Comparison of ENCODE assay signal across 26 mouse cellular contexts in the genomic region with DNA sequence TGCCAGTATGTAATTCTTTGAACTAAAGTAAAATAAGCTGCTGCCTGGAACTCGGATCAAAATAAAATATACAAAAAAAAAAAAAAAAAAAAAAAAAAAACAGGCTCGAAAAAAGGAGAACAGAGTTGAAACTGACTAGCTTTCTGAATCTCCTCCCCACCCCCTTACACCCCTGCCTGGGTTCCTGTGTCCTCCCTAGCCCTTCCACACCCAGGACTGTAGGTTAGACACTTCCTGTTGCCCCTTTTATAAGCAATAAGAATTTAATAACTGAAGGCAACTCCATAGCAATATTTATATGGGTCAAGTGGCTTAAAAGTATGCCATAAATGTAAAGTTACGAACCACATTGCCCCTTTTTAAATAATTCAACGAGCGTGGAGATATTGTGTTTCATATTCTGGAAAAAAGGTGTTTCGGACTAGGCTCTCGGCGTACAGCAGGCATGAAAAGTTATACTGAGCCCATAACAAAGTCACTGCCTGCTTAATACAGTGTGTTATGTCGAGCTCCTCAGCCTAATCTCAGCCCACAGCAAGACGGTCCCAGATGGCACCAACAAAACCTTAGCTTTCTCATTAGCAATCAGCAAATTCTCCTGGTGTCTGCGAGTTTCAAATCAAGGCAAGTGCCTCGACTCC.
DNase-seq lines count a peak whose midpoint lies in the region; ATAC-seq lines count a peak whose summit lies in the region.
"Had no signal": no experiment of that assay in that cellular context is flagged by ENCODE, and none has a peak within 500 bp of the region (broad histone marks: within the 10 kb centered on the region; RNA-seq: fewer than 3 reads in every experiment).

No protein-coding gene starts in this region.

- WGBS in forebrain, embryonic 14.5 days = 63% methylated on average over 12 of the region's 12 CpGs
- 82% methylated on average over 11 of the region's 12 CpGs for WGBS in forebrain, embryonic 10.5 days
- WGBS in embryonic facial prominence, embryonic 12.5 days = 49% methylated on average over 12 of the region's 12 CpGs
- 41% methylated on average over 12 of the region's 12 CpGs for WGBS in limb, embryonic 12.5 days

- no peak overlapping the region for H3K27ac ChIP-seq in forebrain, embryonic 14.5 days (ENCODE audit: low read depth, low read length)
- no peak overlapping the region for H3K27ac ChIP-seq in forebrain, embryonic 10.5 days
- H3K27ac ChIP-seq in embryonic facial prominence, embryonic 12.5 days = 0 out of 2 replicates have a peak overlapping the region, but pooled peaks have one; percentile 38
- peak overlapping the region; percentile 85 for H3K27ac ChIP-seq in limb, embryonic 12.5 days
- H3K27ac ChIP-seq: forebrain, embryonic 12.5 days; heart, adult 2 months; heart, embryonic 15.5 days; left cerebral cortex, adult 2 months; liver, embryonic 13.5 days; neural tube, embryonic 13.5 days had no signal

- no peak for ATAC-seq in forebrain, embryonic 14.5 days
- ATAC-seq in embryonic facial prominence, embryonic 12.5 days (ENCODE audit: insufficient number of reproducible peaks, insufficient read depth, low FRiP score, low TSS enrichment) = no peak
- ATAC-seq in limb, embryonic 12.5 days (ENCODE audit: insufficient number of reproducible peaks, insufficient read depth, low FRiP score, low TSS enrichment, low read depth) = peak; percentile 80; the same call in 1 of the 2 replicates
- peak; percentile 53 for ATAC-seq in megakaryocyte progenitor cell, adult 5-6 weeks (replicated peaks; ENCODE audit: poor library complexity)
- ATAC-seq: activated CD4-positive, CD25-positive, alpha-beta regulatory T cell, adult 4 months; intestine, postnatal 0 days had no signal

- no peak overlapping the region for H3K4me2 ChIP-seq in forebrain, embryonic 14.5 days (ENCODE audit: low read length)
- H3K4me2 ChIP-seq in embryonic facial prominence, embryonic 12.5 days (replicated peaks) = no peak overlapping the region
- 0 out of 2 replicates have a peak overlapping the region, but pooled peaks have one; percentile 9 for H3K4me2 ChIP-seq in limb, embryonic 12.5 days
- H3K4me2 ChIP-seq: forebrain, embryonic 12.5 days; heart, embryonic 15.5 days; liver, embryonic 13.5 days; neural tube, embryonic 13.5 days had no signal

- H3K9ac ChIP-seq in forebrain, embryonic 14.5 days (ENCODE audit: low read length) = no peak overlapping the region
- no peak overlapping the region for H3K9ac ChIP-seq in embryonic facial prominence, embryonic 12.5 days
- 0 out of 2 replicates have a peak overlapping the region, but pooled peaks have one; percentile 38 for H3K9ac ChIP-seq in limb, embryonic 12.5 days (replicated peaks)
- H3K9ac ChIP-seq: forebrain, embryonic 12.5 days; heart, embryonic 15.5 days; liver, embryonic 13.5 days; neural tube, embryonic 13.5 days had no signal

- DNase-seq in forebrain, embryonic 14.5 days (ENCODE audit: low spot score) = peak; percentile 39
- DNase-seq in forebrain, embryonic 10.5 days (ENCODE audit: extremely low spot score, low spot score) = no peak
- no peak for DNase-seq in layer of hippocampus, postnatal 10 days (ENCODE audit: low spot score in 2 of 2)
- no peak for DNase-seq in frontal cortex, postnatal 14 days (ENCODE audit: low spot score in 2 of 2)
- DNase-seq: adrenal gland, adult 8-10 months; cerebellum, adult 2 months; cerebellum, postnatal 36 days; gastrocnemius, postnatal 14 days; heart, adult 2 months; heart, postnatal 36 days; kidney, postnatal 4 days; liver, embryonic 13.5 days; lung, adult 2 months; lung, postnatal 14 days; midbrain, embryonic 14.5 days; retina, postnatal 1 day had no signal

- H3K36me3 ChIP-seq in forebrain, embryonic 14.5 days (ENCODE audit: control insufficient read depth, insufficient read depth, low read length) = no peaks in the 10 kb centered on the region
- H3K36me3 ChIP-seq in forebrain, embryonic 10.5 days (replicated peaks) = no peaks in the 10 kb centered on the region
- H3K36me3 ChIP-seq in embryonic facial prominence, embryonic 12.5 days = no peaks in the 10 kb centered on the region
- H3K36me3 ChIP-seq in limb, embryonic 12.5 days = no peaks in the 10 kb centered on the region
- H3K36me3 ChIP-seq: forebrain, embryonic 12.5 days; heart, embryonic 15.5 days; liver, embryonic 13.5 days; neural tube, embryonic 13.5 days had no signal

- no peaks in the 10 kb centered on the region for H3K9me3 ChIP-seq in forebrain, embryonic 14.5 days (replicated peaks; ENCODE audit: control insufficient read depth, low read length)
- no peaks in the 10 kb centered on the region for H3K9me3 ChIP-seq in forebrain, embryonic 10.5 days
- H3K9me3 ChIP-seq in embryonic facial prominence, embryonic 12.5 days = no peaks in the 10 kb centered on the region
- no peaks in the 10 kb centered on the region for H3K9me3 ChIP-seq in limb, embryonic 12.5 days
- H3K9me3 ChIP-seq: forebrain, embryonic 12.5 days; heart, embryonic 15.5 days; liver, embryonic 13.5 days; neural tube, embryonic 13.5 days had no signal

- H3K4me3 ChIP-seq in forebrain, embryonic 14.5 days (ENCODE audit: low read depth, low read length) = no peak overlapping the region
- no peak overlapping the region for H3K4me3 ChIP-seq in forebrain, embryonic 10.5 days
- no peak overlapping the region for H3K4me3 ChIP-seq in embryonic facial prominence, embryonic 12.5 days
- no peak overlapping the region for H3K4me3 ChIP-seq in limb, embryonic 12.5 days (replicated peaks)
- H3K4me3 ChIP-seq: forebrain, embryonic 12.5 days; heart, adult 2 months; heart, embryonic 15.5 days; left cerebral cortex, adult 2 months; liver, embryonic 13.5 days; myocyte; neural tube, embryonic 13.5 days had no signal

- H3K4me1 ChIP-seq in forebrain, embryonic 14.5 days (ENCODE audit: control insufficient read depth, insufficient read depth, low read length) = 0 out of 2 replicates have a peak, but pooled peaks cover 9% of the 10 kb centered on the region
- peaks cover 27% of the 10 kb centered on the region for H3K4me1 ChIP-seq in forebrain, embryonic 10.5 days
- H3K4me1 ChIP-seq in embryonic facial prominence, embryonic 12.5 days = peaks cover 24% of the 10 kb centered on the region
- peaks cover 48% of the 10 kb centered on the region for H3K4me1 ChIP-seq in limb, embryonic 12.5 days (replicated peaks)
- H3K4me1 ChIP-seq: liver, embryonic 13.5 days had no signal

- H3K27me3 ChIP-seq in forebrain, embryonic 14.5 days (replicated peaks; ENCODE audit: control insufficient read depth, insufficient read depth, low read length) = no peaks in the 10 kb centered on the region
- peaks cover 15% of the 10 kb centered on the region for H3K27me3 ChIP-seq in forebrain, embryonic 10.5 days (ENCODE audit: poor library complexity, severe bottlenecking)
- H3K27me3 ChIP-seq in embryonic facial prominence, embryonic 12.5 days = no peaks in the 10 kb centered on the region
- peaks cover 3% of the 10 kb centered on the region; the same call in 1 of the 2 replicates for H3K27me3 ChIP-seq in limb, embryonic 12.5 days
- H3K27me3 ChIP-seq: heart, embryonic 15.5 days; liver, embryonic 13.5 days had no signal

Comparison
In these comparisons a context has a peak if more than half of its experiments do, and no peak if none do; other contexts are left out.
1. ATAC-seq: peak in limb, embryonic 12.5 days (single experiment) and megakaryocyte progenitor cell, adult 5-6 weeks (single experiment); none in forebrain, embryonic 14.5 days (single experiment) and embryonic facial prominence, embryonic 12.5 days (single experiment).
2. H3K27ac ChIP-seq: peak in embryonic facial prominence, embryonic 12.5 days (single experiment) and limb, embryonic 12.5 days (single experiment); none in forebrain, embryonic 14.5 days (single experiment) and forebrain, embryonic 10.5 days (single experiment).